Mouse (Mus musculus) kidney, postnatal 0 days (tissue): ENCODE measurements around the gene Ankar. TPM values are rescaled to one million over a fixed set of nuclear protein-coding genes. Genes with fewer than 3 reads are reported as not detected.

Experiments
- ATAC-seq: fragments of 200-750 bp; cut with Nextera tagmentation; replicated peaks from 2 replicates; pipeline ENCODE4 v1.8.0; 2017; ENCODE audit warnings: low read depth, moderate number of reproducible peaks, moderate TSS enrichment, moderate library complexity; ENCODE audit not compliant: low FRiP score
- DNase-seq: peaks from one replicate; pipeline ENCODE4 v3.0.0-alpha.2; 2016; ENCODE audit warnings: low spot score
- H3K27ac ChIP-seq: fragments of 300-500 bp; sonication (generic); 2 replicates; pipeline ENCODE4 v1.5.1; 2014; ENCODE audit warnings: mild to moderate bottlenecking
- H3K27me3 ChIP-seq: fragments of 300-500 bp; sonication (generic); 2 replicates; pipeline ENCODE4 v1.6.1; 2014; ENCODE audit warnings: low read length, mixed read lengths; ENCODE audit not compliant: insufficient read depth
- H3K36me3 ChIP-seq: fragments of 300-500 bp; sonication (generic); 2 replicates; pipeline ENCODE4 v1.6.1; 2014; ENCODE audit warnings: low read length, mixed read lengths; ENCODE audit not compliant: insufficient read depth
- H3K4me1 ChIP-seq: fragments of 300-500 bp; sonication (generic); replicated peaks from 2 replicates; pipeline ENCODE4 v1.6.1; 2014; ENCODE audit warnings: antibody characterized with exemption, low read length, mixed read lengths; ENCODE audit not compliant: insufficient read depth
- H3K4me2 ChIP-seq: fragments of 300-500 bp; sonication (generic); 2 replicates; pipeline ENCODE4 v1.6.1; 2014; ENCODE audit warnings: mild to moderate bottlenecking, low read length, moderate library complexity, mixed read lengths
- H3K4me3 ChIP-seq: fragments of 300-500 bp; sonication (generic); replicated peaks from 2 replicates; pipeline ENCODE4 v1.5.1; 2014; ENCODE audit warnings: low read depth, low read length
- H3K9ac ChIP-seq: fragments of 300-500 bp; sonication (generic); 2 replicates; pipeline ENCODE4 v1.6.1; 2014; ENCODE audit warnings: low read depth, low read length
- H3K9me3 ChIP-seq: fragments of 300-500 bp; sonication (generic); replicated peaks from 2 replicates; pipeline ENCODE4 v1.6.1; 2016; ENCODE audit warnings: low read length, inconsistent platforms, mixed read lengths
- CTCF ChIP-seq: IDR thresholded peaks from 2 replicates; pipeline ENCODE4 v1.5.1; 2016; ENCODE audit warnings: antibody characterized with exemption, low read depth, mild to moderate bottlenecking, moderate library complexity
- WGBS: fragments of 180-500 bp; shearing (Covaris S2); extraction: QIAGEN DNeasy Blood & Tissue Kit; methylation state at CpG from one replicate; pipeline ENCODE4 v1.1.7; 2014; 5-methylcytosine and 5-hydroxymethylcytosine counted together
- polyA plus RNA-seq: library from polyadenylated mRNA; unstranded; fragments of >200 nt; fragmentation: Nextera tagmentation; extraction: Ambion mirVana; gene quantifications from 2 replicates; pipeline ENCODE4 v1.2.1, GENCODE M21; 2015

Gene Ankar
- not detected in 2 replicates for polyA plus RNA-seq

GRCm38 (mm10) chr1:72700479-72700878 lies at the start of gene Ankar:
Gene Ankar, minus strand, starts transcription at chr1:72700579.
- H3K9me3 ChIP-seq: no peaks in the 10 kb centered on the region
- DNase-seq (no peak), ATAC-seq (no peak)
- no peaks in the 10 kb centered on the region for H3K4me1 ChIP-seq
- H3K27ac ChIP-seq: no peak within 1 kb of the TSS
- no peak for TF ChIP-seq CTCF
- H3K4me3 ChIP-seq: no peak within 1 kb of the TSS
- WGBS: 82% methylated on average over 11 of the region's 11 CpGs
- no peaks in the 10 kb centered on the region for H3K36me3 ChIP-seq
- H3K4me2 ChIP-seq: no peak within 1 kb of the TSS
- H3K9ac ChIP-seq: no peak within 1 kb of the TSS
- H3K27me3 ChIP-seq: no peaks in the 10 kb centered on the region

- TF ChIP-seq CTCF: no peak
- no peak for ATAC-seq
- 52% methylated on average over 7 of the region's 7 CpGs for WGBS
Measured at GRCm38 (mm10) chr1:72746382-72746781, 46.0 kb upstream of the Ankar start.

GRCm38 (mm10) chr1:72744816-72745506 lies 44.6 kb upstream of the Ankar start:
- Histone ChIP-seq H3K9ac (no peak overlapping the region), H3K4me1 (no peaks in the 10 kb centered on the region), H3K9me3 (no peaks in the 10 kb centered on the region), H3K27me3 (no peaks in the 10 kb centered on the region), H3K4me2 (no peak overlapping the region), H3K36me3 (no peaks in the 10 kb centered on the region), H3K4me3 (no peak overlapping the region), H3K27ac (no peak overlapping the region)
- 30% methylated on average over 8 of the region's 8 CpGs for WGBS
- ATAC-seq: no peak
- no peak for TF ChIP-seq CTCF
- peak; percentile 74 for DNase-seq

More at GRCm38 (mm10) chr1:72746382-72746781, 46.0 kb upstream of the Ankar start:
- H3K4me3 ChIP-seq: no peak overlapping the region
- H3K9ac ChIP-seq: no peak overlapping the region
- peak; percentile 65 for DNase-seq
- no peak overlapping the region for H3K4me2 ChIP-seq
- no peaks in the 10 kb centered on the region for H3K4me1 ChIP-seq
- H3K9me3 ChIP-seq: no peaks in the 10 kb centered on the region
- no peaks in the 10 kb centered on the region for H3K36me3 ChIP-seq
- H3K27ac ChIP-seq: no peak overlapping the region
- no peaks in the 10 kb centered on the region for H3K27me3 ChIP-seq

GRCm38 (mm10) chr1:72741406-72741805 lies 41.0 kb upstream of the Ankar start:
- WGBS: 92% methylated on average over 5 of the region's 5 CpGs
- Histone ChIP-seq H3K9me3 (no peaks in the 10 kb centered on the region), H3K4me1 (no peaks in the 10 kb centered on the region), H3K4me3 (no peak overlapping the region), H3K36me3 (no peaks in the 10 kb centered on the region), H3K27ac (no peak overlapping the region), H3K4me2 (no peak overlapping the region), H3K9ac (no peak overlapping the region), H3K27me3 (no peaks in the 10 kb centered on the region)
- no peak for TF ChIP-seq CTCF
- DNase-seq (no peak), ATAC-seq (no peak)

- 81% methylated on average over 10 of the region's 10 CpGs for WGBS
- Histone ChIP-seq H3K27ac (no peak overlapping the region), H3K9me3 (no peaks in the 10 kb centered on the region), H3K36me3 (no peaks in the 10 kb centered on the region), H3K9ac (no peak overlapping the region), H3K4me1 (no peaks in the 10 kb centered on the region), H3K4me3 (no peak overlapping the region), H3K4me2 (no peak overlapping the region), H3K27me3 (no peaks in the 10 kb centered on the region)
- TF ChIP-seq CTCF: no peak
- DNase-seq (no peak), ATAC-seq (no peak)
Measured at GRCm38 (mm10) chr1:72739681-72740063, 39.3 kb upstream of the Ankar start.

- no peak for ATAC-seq
- WGBS: 84% methylated on average over 15 of the region's 15 CpGs
- TF ChIP-seq CTCF: no peak
- Histone ChIP-seq H3K27me3 (no peaks in the 10 kb centered on the region), H3K36me3 (no peaks in the 10 kb centered on the region), H3K4me1 (no peaks in the 10 kb centered on the region), H3K9ac (no peak overlapping the region), H3K4me2 (no peak overlapping the region), H3K4me3 (no peak overlapping the region), H3K9me3 (no peaks in the 10 kb centered on the region), H3K27ac (no peak overlapping the region)
- DNase-seq: no peak
Measured at GRCm38 (mm10) chr1:72738946-72739680, 38.7 kb upstream of the Ankar start.
